Mouse (Mus musculus): ENCODE measurements around the gene Pde4d.

DNA sequence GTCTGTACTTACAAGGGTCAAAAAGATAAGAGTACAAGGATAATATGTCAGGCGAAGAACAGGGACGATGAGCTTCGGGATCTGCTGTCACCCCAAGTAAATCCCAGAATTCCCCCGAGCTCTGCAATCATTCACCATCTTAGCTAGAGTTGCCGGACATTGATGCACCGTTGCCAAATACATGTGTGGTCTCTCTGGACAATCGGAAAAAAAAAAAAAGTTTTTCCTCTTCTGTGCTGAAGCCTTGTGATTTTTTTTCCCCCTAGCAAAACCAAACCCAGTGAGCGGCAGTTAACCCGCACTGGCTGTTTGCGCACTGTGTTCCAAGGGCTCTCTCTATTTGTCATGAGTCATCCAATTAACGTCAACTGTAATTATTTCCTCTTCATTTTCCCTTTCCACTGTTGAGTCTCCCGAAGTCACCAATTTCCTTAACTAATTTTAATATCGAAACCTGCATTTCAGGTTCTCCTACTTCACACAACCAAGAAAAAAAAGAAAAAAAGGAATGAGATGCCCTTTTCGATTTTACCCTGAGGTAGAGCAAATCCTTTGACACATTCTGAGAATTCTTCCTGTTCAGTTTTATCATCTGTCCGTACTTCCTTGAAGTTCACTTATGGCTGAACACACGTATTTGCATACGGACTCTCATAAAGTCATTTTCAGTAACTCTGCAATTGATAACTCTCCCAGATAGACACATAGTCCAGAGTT, 780.0 kb downstream of the Pde4d start:
- TF ChIP-seq CTCF (IDR thresholded peaks at IDR 0.05; ENCODE audit: insufficient read depth, low read depth, low read length) = no peak
- TF ChIP-seq POLR2A (IDR thresholded peaks at IDR 0.05; ENCODE audit: insufficient read depth, low read depth, low read length) = no peak
